Mouse (Mus musculus) spleen, postnatal 10 days (tissue): Measurements from ENCODE around the gene Abcc1.

ENCODE experiments used
- DNase-seq, 2 experiments: peaks; one replicate each; pipeline ENCODE4 v3.0.0; 2021 to 2022; ENCODE audit warnings: low spot score in 2 of 2

Gene Abcc1

DNA sequence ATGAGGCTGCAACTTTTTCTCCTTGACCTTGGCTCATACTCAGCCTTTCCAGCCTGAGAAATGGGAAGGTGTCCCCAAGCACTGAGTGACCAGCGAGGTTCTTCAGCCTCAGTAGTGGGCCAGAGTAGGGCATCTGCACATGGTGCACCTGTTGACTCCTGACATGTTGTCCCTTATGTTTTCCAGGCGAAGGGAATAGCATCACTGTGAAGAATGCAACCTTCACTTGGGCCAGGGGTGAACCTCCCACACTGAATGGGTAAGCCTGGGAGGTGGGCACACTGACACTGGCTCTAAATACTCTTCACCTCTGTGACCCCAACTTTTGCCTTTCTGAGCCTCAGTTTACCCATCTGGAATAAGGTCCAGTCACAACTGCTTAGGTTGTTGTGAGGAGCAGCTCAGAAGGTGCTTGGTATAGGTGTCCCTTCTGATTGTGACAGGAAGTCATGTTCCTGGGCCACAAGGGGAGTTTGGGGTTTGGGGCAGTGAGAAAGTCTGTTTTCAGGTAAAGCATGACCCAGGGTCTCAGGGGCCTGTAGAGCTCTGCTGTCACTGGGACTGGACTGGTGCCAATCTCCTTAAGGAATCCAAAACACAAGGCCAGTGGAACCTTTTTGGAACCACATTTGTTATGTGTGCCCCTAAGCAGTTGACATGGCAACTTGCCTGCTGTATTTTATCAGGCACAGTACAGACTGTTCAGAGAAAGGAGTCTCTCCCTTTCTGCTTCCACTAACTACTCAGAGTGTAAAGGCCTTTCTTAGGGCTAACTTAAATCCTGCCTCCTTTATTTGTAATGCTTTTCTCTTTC, 78.7 kb downstream of the Abcc1 start:
- no peak for DNase-seq

DNA sequence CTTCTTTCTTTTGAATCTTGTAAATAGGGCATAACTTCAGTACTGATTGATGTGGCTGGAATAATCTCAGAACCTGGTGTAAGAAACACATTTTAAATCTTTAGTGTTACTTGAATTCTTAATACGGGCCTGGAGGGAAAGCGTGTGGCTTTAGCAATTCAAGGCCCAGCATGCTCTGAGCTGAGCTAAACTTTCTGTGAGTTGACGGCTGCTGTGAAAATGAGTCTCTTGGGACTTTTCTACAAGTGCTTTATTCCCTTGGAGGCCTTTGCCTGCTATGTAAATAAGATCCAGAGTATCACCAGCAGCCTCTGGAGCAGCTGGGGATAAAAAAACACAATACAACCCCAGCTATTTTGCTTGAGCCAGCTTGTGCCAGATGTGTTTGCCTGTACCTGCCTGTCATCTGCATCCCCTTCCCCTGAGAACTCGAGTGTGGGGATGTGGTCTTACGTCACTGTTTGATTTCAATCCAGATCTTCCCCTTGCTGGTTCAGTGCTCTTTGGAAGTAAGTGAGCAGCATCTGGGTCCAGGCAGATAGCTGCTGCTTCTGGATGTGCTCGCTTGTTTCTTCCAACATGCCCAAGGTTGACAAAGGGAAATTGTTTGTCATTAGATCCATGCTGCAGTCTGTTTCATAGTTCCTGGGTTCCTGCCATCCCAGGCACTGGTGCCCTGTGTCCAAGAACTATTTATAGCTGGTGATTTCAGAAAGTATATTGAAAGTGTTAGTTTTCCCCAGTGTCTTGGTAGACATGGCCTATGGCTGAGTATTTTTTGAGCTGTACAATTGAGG, 82.9 kb downstream of the Abcc1 start:
- no peak for DNase-seq

DNA sequence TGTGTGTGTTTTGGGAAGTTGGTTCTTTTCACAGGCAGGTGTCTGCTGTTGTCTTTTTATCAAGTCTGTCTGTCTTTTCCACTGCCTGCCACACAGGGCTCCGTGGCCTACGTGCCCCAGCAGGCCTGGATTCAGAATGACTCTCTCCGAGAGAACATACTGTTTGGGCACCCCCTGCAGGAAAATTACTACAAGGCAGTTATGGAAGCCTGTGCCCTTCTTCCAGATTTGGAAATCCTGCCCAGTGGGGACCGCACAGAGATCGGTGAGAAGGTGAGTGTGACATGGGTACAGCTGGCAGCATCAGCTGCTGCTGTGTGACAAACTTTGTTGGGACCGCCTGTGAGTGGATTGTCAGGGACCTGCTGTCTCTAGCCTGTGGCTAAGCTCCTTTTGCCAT, 83.8 kb downstream of the Abcc1 start:
- DNase-seq, result no peak

GRCm38 (mm10) chr16:14447366-14447765, 86.0 kb downstream of the Abcc1 start:
- no peak for DNase-seq

GRCm38 (mm10) chr16:14448307-14448706, 86.9 kb downstream of the Abcc1 start:
- DNase-seq, result no peak

DNA sequence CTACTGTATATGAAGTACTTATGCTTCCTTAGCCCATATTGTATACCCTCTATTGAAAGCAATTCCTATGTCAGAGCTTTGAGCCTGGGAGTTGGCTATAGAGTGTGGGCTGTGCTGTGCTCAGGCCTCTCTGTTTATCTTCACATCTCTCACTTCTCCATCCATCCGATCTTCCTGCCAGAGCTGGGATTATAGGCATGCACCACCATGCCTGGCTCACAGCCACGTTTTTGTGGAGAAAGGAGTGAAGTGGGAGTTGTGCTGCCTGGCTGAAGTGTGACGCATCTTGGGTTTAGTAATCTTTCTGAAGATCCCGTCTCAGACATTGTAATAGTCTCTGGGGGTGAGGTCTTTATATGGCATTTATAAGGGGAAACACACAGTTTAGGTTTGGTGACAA, 88.5 kb downstream of the Abcc1 start:
- no peak for DNase-seq

- no peak for DNase-seq
Measured at GRCm38 (mm10) chr16:14451374-14452046, 90.2 kb downstream of the Abcc1 start.

- DNase-seq, result no peak
Measured at GRCm38 (mm10) chr16:14462535-14462934, 101.2 kb downstream of the Abcc1 start.

DNA sequence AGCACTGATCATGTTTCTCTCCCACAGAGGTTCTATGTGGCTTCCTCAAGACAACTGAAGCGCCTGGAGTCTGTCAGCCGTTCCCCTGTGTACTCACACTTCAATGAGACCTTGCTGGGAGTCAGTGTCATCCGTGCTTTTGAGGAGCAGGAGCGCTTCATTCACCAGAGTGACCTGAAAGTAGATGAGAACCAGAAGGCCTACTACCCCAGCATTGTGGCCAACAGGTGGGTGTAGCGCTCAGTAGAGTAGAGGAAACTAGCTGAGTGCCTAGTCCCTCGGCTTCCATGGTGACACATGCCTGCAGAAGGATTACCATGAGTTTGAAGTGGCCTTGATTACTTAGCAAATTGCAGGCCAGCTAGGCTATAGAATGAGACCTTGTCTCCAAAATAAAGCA, 103.7 kb downstream of the Abcc1 start:
- DNase-seq, result no peak

- DNase-seq, result no peak
Measured at GRCm38 (mm10) chr16:14468351-14468750, 107.0 kb downstream of the Abcc1 start.

- DNase-seq, result no peak
Measured at GRCm38 (mm10) chr16:14468841-14469240, 107.5 kb downstream of the Abcc1 start.

DNA sequence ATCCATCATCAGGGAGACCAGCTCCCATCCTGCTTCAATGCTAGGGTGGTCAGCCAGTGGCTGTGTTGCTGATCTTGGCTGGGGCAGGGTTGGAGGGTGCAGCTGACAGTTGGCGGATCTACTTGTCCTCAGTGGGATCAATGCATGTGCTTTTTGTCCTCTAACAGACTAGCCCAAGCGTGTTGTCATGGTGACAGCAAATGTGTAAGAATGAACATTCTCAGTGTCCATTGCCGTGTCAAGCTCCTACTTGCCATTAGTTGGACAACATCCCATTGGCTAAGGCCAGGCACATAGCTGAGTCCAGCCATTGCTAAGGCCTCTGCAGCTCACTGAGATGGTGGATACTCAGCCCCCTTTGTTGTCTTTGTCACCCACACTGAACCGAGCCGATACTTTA, 110.8 kb downstream of the Abcc1 start:
- no peak for DNase-seq

DNA sequence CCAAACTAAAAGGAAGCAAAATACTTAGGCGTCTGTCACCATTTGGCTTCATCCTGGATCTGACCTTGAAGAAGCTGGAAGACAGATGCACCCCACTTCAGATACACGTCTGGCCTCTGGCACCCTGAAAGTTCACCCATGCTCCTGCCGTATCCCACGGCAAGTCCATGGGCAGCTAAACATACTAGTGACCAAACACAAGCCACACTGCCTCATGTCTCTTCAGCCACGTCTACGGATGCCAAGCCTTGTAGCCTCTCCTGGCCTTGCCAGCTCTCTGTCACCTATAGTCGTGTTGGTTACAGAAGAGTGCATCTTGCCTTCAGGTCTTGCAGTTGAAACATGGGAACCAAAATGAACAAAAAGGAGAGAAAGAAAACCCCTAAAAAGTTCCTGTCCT, 112.3 kb downstream of the Abcc1 start:
- DNase-seq, result peak in 1 of 2 experiments; percentile 7

GRCm38 (mm10) chr16:14475001-14475400, 113.6 kb downstream of the Abcc1 start:
- no peak for DNase-seq

- DNase-seq, result peak in 1 of 2 experiments; percentile 13
Measured at GRCm38 (mm10) chr16:14476056-14476455, 114.7 kb downstream of the Abcc1 start.

DNA sequence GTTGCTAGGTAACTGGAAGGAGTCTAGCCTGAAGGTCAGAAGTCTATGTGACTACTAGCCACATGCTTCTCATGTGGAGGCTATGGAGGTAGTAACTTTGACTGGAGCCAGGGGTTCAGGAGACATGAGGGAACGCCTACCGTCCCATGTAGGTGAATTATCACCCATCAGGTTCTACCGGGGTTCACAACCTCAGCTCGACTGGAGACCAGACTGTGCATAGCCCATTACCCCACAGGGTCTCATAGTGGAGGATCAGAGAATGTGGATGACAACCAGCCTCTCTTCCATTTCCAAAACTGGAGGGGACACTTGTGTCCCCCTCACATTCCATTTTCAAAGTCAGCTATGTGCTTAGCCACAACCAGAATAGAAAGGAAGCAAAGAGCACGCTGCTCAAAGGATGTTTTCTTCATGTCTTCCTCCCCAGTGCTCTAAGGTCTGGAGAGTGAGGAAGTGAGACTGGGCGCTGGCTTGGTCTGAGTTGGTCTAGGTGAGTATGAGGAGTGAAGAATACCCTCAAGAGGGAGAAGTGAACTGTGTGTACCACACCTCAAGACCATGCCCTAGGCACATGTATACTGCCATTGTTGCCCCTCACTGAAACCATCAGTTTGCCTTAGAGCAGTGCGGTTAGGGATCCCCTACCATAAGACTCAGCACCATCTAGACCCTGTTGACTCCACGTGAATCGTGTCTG, 115.5 kb downstream of the Abcc1 start:
- no peak for DNase-seq

- DNase-seq, result peak in 1 of 2 experiments; percentile 2
Measured at GRCm38 (mm10) chr16:14477510-14478300, 116.3 kb downstream of the Abcc1 start.

- no peak for DNase-seq
Measured at GRCm38 (mm10) chr16:14479641-14480040, 118.3 kb downstream of the Abcc1 start.

DNA sequence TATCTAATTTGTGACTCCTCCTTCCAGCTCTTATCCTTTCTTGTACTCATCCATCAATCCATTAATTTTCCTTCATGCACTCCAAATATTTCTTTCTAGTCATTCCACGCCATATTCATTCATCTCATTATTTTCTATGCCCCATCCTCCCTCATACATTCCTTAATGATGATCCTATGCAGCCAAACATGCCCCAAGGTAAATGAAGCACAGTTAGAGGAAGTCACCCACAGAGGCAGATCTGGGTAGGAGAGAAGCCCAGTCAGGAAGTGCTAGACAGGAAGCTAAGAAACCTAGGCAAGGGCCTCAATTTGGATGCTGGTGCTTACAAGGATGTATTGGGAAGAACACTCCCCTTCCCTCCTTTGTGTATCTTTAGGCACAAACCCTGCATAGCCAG, 121.9 kb downstream of the Abcc1 start:
- no peak for DNase-seq

DNA sequence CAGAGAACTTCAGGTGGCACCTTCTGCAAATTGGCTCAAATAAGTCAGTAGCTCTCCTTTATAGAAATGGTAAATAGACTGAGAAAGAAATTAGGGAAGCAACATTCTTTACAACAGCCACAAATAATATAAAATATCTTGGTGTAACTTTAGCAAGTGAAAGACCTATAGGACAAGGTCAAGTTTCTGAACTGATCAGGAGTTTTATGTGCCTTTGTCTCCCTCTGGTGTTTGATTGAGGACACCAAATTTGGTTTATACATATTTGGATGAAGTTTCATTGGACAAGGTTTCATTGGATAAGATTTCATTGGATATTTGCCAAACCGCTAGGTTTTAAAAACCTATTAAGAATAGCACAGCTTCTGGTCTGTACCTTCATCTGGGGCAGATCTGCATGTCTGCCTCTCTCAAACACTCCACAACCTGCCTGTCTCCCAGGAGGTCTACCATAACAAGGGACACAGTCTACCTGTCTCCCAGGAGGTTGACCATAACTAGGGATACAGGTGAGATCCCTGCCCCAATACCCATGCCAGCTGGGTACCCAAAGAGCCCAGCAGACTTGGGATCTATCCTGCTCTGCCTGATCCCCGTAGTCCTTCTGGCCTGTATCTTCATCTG, 132.2 kb downstream of the Abcc1 start:
- DNase-seq, result no peak
